Mouse (Mus musculus): ENCODE results near the gene Sla2.

Sla2 gene

GRCm38 (mm10) chr2:156863487-156864160 is 23.4 kb downstream of the Sla2 start:
- DNase-seq: no peak

- DNase-seq: peak; percentile 99
Measured at GRCm38 (mm10) chr2:156862772-156863486, 24.1 kb downstream of the Sla2 start, which contains the start of gene Rab5if. Rab5if (plus strand) TSS chr2:156863128.

- peak; percentile 56 to 64 for DNase-seq
Measured at GRCm38 (mm10) chr2:156862041-156862717, 24.8 kb downstream of the Sla2 start.

- no peak for DNase-seq
Measured at GRCm38 (mm10) chr2:156858671-156859070, 28.3 kb downstream of the Sla2 start.

- no peak for DNase-seq
Measured at GRCm38 (mm10) chr2:156857835-156858234, 29.2 kb downstream of the Sla2 start, which contains the start of gene 4930518I15Rik. 4930518I15Rik (minus strand) TSS chr2:156857946.

GRCm38 (mm10) chr2:156857385-156857791 is 29.6 kb downstream of the Sla2 start:
- no peak for DNase-seq

GRCm38 (mm10) chr2:156856311-156856710 is 30.7 kb downstream of the Sla2 start:
- DNase-seq: no peak

- DNase-seq: peak; percentile 78
Measured at GRCm38 (mm10) chr2:156853999-156854771, 32.8 kb downstream of the Sla2 start.

GRCm38 (mm10) chr2:156853584-156853983 is 33.4 kb downstream of the Sla2 start:
- peak in 1 of 2 experiments; percentile 27 for DNase-seq

- no peak for DNase-seq
Measured at GRCm38 (mm10) chr2:156850505-156850904, 36.5 kb downstream of the Sla2 start.

GRCm38 (mm10) chr2:156848526-156849182 is 38.3 kb downstream of the Sla2 start:
- DNase-seq: no peak

GRCm38 (mm10) chr2:156847653-156848052 is 39.3 kb downstream of the Sla2 start:
- no peak for DNase-seq

GRCm38 (mm10) chr2:156844715-156845114 is 42.3 kb downstream of the Sla2 start:
- DNase-seq: no peak

- peak; percentile 43 to 65 for DNase-seq
Measured at GRCm38 (mm10) chr2:156843331-156843730, 43.7 kb downstream of the Sla2 start.

- no peak for DNase-seq
Measured at GRCm38 (mm10) chr2:156842711-156843110, 44.3 kb downstream of the Sla2 start.

GRCm38 (mm10) chr2:156841841-156842706 is 44.9 kb downstream of the Sla2 start:
- DNase-seq: peak; percentile 86 to 92

GRCm38 (mm10) chr2:156841028-156841840 is 45.8 kb downstream of the Sla2 start:
- peak; percentile 45 to 60 for DNase-seq

- peak; percentile 61 to 69 for DNase-seq
Measured at GRCm38 (mm10) chr2:156840301-156841027, 46.5 kb downstream of the Sla2 start.
